Mouse (Mus musculus) embryonic facial prominence, embryonic 12.5 days (tissue): ENCODE results near the gene Spag9. TPM values are rescaled to one million over a fixed set of nuclear protein-coding genes. Genes with fewer than 3 reads are reported as not detected.
"Not testable (repeated sequence)": the region's sequence is repeated elsewhere in the genome, so short reads cannot be mapped to it uniquely, and the experiment has no call there.

Experiments used
- ATAC-seq: fragments of 200-750 bp; cut with Nextera tagmentation; 2 replicates; pipeline ENCODE4 v1.8.0; 2017; ENCODE audit not compliant: insufficient number of reproducible peaks, insufficient read depth, low FRiP score, low TSS enrichment
- H3K27ac ChIP-seq: fragments of 300-500 bp; sonication (generic); 2 replicates; pipeline ENCODE4 v1.5.1; 2016; ENCODE audit warnings: mild to moderate bottlenecking
- H3K27me3 ChIP-seq: fragments of 300-500 bp; sonication (generic); 2 replicates; pipeline ENCODE4 v1.6.1; 2016; ENCODE audit warnings: mild to moderate bottlenecking, moderate library complexity
- H3K36me3 ChIP-seq: fragments of 300-500 bp; sonication (generic); 2 replicates; pipeline ENCODE4 v1.6.1; 2016; ENCODE audit warnings: mild to moderate bottlenecking
- H3K4me1 ChIP-seq: fragments of 300-500 bp; sonication (generic); 2 replicates; pipeline ENCODE4 v1.6.1; 2016
- H3K4me2 ChIP-seq: fragments of 300-500 bp; sonication (generic); replicated peaks from 2 replicates; pipeline ENCODE4 v1.6.1; 2016; ENCODE audit warnings: mild to moderate bottlenecking, moderate library complexity
- H3K4me3 ChIP-seq: fragments of 300-500 bp; sonication (generic); 2 replicates; pipeline ENCODE4 v1.5.1; 2016; ENCODE audit warnings: mild to moderate bottlenecking
- H3K9ac ChIP-seq: fragments of 300-500 bp; sonication (generic); 2 replicates; pipeline ENCODE4 v1.6.1; 2016; ENCODE audit warnings: mild to moderate bottlenecking, moderate library complexity
- H3K9me3 ChIP-seq: fragments of 300-500 bp; sonication (generic); 2 replicates; pipeline ENCODE4 v1.6.1; 2016; ENCODE audit warnings: mild to moderate bottlenecking, moderate library complexity
- WGBS: fragments of 180-500 bp; shearing (Covaris S2); methylation state at CpG from one replicate; pipeline ENCODE4 v1.1.7; 2016; 5-methylcytosine and 5-hydroxymethylcytosine counted together
- polyA plus RNA-seq: library from polyadenylated mRNA; unstranded; fragments of >200 nt; fragmentation: Nextera tagmentation; extraction: Ambion mirVana; gene quantifications from 2 replicates; pipeline ENCODE4 v1.2.1, GENCODE M21; 2016

The Spag9 gene
- polyA plus RNA-seq, 1 experiment from 2014 or later: 56.5 TPM

DNA sequence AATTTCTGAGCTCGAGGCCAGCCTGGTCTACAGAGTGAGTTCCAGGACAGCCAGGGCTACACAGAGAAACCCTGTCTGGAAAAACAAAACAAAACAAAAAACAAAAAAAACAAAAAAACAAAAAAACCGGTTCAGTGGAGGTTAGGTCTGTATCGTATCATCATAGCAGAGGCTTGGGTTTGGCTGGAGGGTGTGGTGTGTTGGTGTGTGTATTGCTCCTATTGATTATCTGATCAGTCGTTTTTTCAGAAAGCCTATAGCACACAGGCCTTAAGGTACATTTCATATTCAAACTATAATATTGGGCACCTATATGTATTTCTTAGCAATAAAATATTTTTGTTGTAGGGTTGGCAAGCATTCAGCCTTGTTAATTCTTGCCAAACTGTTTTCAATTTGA is 36.2 kb downstream of the Spag9 start:
- Histone ChIP-seq H3K4me3 (no peak overlapping the region), H3K4me2 (no peak overlapping the region), H3K4me1 (no peaks in the 10 kb centered on the region), H3K36me3 (no peaks in the 10 kb centered on the region), H3K27me3 (no peaks in the 10 kb centered on the region), H3K9me3 (no peaks in the 10 kb centered on the region), H3K27ac (no peak overlapping the region), H3K9ac (no peak overlapping the region)
- WGBS: 86% methylated on average over 4 of the region's 4 CpGs
- ATAC-seq: no peak

DNA sequence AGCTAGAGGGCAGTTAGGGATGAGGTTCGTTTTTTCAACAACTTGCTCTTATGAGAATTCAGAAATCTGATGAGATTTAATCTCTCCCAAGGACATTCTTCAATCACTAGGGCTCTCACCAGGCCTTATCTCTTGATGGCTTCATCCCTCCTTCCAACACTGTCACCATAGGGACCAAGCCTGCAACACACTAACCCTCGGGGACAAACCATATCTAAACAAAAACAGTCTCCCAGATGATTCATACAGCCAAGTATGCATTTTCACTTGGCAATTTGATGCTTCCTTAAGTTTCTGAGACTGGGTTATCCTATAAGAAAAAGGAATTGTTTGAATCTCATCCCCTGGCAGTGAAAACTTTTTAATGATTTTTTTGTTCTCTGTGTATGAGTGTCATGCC is 37.1 kb downstream of the Spag9 start:
- no peak overlapping the region for H3K27ac ChIP-seq
- no peaks in the 10 kb centered on the region for H3K9me3 ChIP-seq
- H3K4me3 ChIP-seq: no peak overlapping the region
- H3K27me3 ChIP-seq: no peaks in the 10 kb centered on the region
- no peak overlapping the region for H3K9ac ChIP-seq
- no peaks in the 10 kb centered on the region for H3K36me3 ChIP-seq
- H3K4me1 ChIP-seq: no peaks in the 10 kb centered on the region
- WGBS: 56% methylated on average over 2 of the region's 2 CpGs
- no peak overlapping the region for H3K4me2 ChIP-seq
- no peak for ATAC-seq

DNA sequence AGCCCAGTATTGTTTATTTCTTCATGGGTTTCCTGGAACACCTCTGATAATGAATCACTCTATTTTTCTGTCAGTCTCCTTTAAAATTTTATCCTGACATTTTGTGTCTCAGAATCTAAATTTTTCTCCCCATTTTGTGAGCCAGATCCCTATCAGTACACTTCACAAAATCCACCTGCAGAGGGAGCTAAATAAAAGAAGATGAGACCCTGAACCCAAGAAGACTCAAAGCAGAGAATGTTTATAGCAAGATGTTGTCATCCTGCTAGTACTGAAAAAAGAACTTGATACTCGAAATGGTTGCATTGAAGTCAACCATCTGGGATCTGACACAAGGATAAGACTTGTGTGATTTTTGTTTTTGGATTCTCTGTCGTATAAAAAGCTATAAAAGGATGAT is 40.1 kb downstream of the Spag9 start:
- Histone ChIP-seq H3K4me1 (no peaks in the 10 kb centered on the region), H3K9ac (no peak overlapping the region), H3K36me3 (no peaks in the 10 kb centered on the region), H3K27ac (no peak overlapping the region), H3K4me3 (no peak overlapping the region), H3K4me2 (no peak overlapping the region), H3K27me3 (no peaks in the 10 kb centered on the region), H3K9me3 (no peaks in the 10 kb centered on the region)
- no peak for ATAC-seq
- WGBS: 48% methylated on average over 2 of the region's 2 CpGs

DNA sequence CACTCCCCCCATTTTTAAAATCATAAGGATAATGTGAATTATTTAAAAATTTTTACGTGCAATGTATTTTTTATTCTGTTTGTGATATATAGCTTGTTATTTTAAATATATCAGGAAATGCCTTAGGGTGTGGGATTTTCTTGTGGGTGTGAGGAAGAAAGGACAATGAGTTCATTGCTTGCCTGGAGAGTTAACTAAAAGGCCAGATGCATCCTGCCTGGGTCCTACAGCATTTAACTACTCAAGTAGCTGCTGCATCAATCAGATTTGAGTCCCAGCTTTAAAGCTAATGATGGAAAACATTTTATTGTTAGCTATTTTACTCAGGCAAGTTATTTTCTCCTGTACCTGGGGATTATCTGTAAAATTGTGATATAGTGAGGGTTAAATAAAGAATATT is 45.6 kb downstream of the Spag9 start:
- no peak overlapping the region for H3K4me3 ChIP-seq
- H3K4me2 ChIP-seq: no peak overlapping the region
- H3K4me1 ChIP-seq: no peaks in the 10 kb centered on the region
- no peak overlapping the region for H3K9ac ChIP-seq
- H3K36me3 ChIP-seq: no peaks in the 10 kb centered on the region
- no peaks in the 10 kb centered on the region for H3K27me3 ChIP-seq
- no peak overlapping the region for H3K27ac ChIP-seq
- ATAC-seq: no peak
- 69% methylated on average over 1 of the region's 1 CpGs for WGBS
- no peaks in the 10 kb centered on the region for H3K9me3 ChIP-seq

DNA sequence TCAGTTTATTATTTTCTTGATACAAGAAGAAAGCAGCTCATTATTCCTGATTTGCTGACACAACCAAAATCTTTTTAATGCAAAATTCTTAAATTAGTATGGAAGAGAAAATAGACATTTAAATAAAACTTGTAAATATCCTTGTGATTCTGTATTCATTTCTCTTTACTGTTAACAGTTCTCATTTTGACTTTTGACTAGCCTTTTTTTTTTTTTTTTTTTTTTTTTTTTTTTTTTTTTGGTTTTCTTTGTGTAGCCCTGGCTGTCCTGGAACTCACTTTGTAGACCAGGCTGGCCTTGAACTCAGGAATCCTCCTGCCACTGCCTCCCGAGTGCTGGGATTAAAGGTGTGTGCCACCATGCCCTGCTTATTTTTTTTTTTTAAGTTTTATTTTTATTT is 46.4 kb downstream of the Spag9 start:
- not testable (repeated sequence) for H3K4me2 ChIP-seq, H3K9ac ChIP-seq, ATAC-seq, H3K36me3 ChIP-seq, H3K9me3 ChIP-seq, H3K4me3 ChIP-seq, H3K27me3 ChIP-seq, H3K27ac ChIP-seq, H3K4me1 ChIP-seq
- WGBS: 89% methylated on average over 1 of the region's 1 CpGs

DNA sequence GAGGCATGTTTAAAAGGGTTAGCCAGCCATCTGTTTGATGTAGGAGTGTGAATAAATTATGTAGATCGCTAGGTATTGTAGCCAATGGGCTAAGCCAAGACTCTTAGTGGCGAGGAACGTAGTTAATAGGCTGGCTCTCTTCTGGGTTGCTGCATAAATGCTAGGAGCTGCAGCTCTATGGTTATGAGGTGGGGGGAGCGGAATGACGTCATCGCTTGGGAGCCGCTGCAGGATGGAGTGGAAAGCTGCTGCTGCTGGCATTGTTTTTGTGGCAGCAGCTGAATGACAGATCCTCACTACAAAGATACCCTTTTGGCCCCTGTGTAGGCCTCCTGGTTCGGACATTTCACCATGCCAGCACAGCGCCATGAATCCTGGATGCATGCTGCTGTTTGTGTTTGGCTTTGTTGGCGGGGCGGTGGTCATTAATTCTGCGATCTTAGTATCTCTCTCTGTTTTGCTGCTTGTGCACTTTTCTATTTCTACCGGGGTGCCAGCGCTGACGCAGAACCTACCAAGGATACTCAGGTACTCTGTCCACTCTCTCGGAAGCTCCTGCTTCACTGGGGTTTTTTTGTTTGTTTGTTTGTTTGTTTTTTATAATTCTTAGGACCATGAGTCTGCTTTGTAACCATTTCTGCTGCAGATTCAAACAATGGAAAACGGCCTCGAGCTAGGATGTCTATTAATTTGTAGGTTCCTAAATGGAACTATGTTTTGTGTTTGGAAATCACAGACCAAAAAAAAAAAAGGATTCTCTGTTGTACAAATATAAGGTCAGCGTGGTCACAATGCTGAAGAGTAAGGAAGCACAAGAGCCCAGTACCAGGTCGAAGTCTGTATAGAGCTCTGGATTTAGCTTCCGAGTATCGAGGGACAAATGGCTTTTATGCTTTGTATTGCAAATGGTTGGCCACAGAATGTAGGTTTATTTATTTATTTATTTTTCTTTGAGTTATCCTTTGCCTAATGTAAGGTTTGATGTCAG is 48.4 kb downstream of the Spag9 start:
- peak overlapping the region; percentile 53 for H3K4me3 ChIP-seq
- ATAC-seq: peak; percentile 99
- 5% methylated on average over 22 of the region's 22 CpGs for WGBS
- H3K4me1 ChIP-seq: no peaks in the 10 kb centered on the region
- H3K9me3 ChIP-seq: no peaks in the 10 kb centered on the region
- peaks cover 9% of the 10 kb centered on the region; the same call in 1 of the 2 replicates for H3K36me3 ChIP-seq
- H3K9ac ChIP-seq: peak overlapping the region; percentile 61
- H3K27me3 ChIP-seq: no peaks in the 10 kb centered on the region
- peak overlapping the region; percentile 66 for H3K4me2 ChIP-seq
- peak overlapping the region; percentile 69 for H3K27ac ChIP-seq

DNA sequence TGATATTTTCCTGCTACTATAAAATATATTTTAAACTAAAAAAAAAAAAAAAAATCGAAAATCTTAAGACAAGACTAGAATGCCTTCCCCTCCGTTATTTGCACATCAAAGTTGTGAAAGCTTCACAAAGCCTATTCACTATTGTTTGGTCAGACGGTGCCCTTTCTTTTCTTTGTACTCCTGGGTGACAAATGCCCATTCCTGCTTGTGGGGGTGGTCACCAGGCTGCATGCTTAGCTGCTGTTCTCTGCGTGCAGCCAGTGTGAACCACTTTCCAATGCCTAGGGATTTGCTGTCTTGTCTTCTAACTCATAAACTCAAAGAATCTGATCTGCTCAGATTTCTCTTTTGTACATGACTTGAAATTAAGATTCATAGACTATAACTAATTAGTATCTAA is 49.1 kb downstream of the Spag9 start:
- Histone ChIP-seq H3K27ac (no peak overlapping the region), H3K4me3 (peak overlapping the region; percentile 53), H3K4me1 (no peaks in the 10 kb centered on the region), H3K27me3 (no peaks in the 10 kb centered on the region), H3K4me2 (peak overlapping the region; percentile 66), H3K36me3 (peaks cover 13% of the 10 kb centered on the region), H3K9me3 (no peaks in the 10 kb centered on the region), H3K9ac (no peak overlapping the region)
- no peak for ATAC-seq
- 16% methylated on average over 4 of the region's 4 CpGs for WGBS

DNA sequence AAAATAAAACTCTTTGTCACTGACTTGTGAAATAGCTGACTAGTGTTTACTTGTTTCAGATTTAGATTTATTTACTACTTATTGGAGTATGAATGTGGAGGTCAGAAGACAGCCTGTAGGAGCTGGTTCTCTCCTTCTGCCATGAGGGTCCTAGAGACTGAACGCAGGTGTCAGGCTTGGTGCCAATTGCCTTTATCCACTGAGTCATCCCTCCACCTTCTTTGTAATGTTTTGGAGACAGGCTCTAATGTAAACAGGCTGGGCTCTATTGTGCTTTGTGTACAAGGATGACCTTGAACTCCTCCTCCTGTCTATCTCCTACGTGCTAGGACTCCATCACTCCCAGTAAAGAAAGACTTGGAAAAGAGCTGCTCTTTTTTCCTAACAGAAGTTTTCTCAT is 51.4 kb downstream of the Spag9 start:
- H3K27ac ChIP-seq: no peak overlapping the region
- H3K36me3 ChIP-seq: peaks cover 21% of the 10 kb centered on the region
- H3K4me2 ChIP-seq: no peak overlapping the region
- no peaks in the 10 kb centered on the region for H3K9me3 ChIP-seq
- H3K4me3 ChIP-seq: no peak overlapping the region
- H3K27me3 ChIP-seq: no peaks in the 10 kb centered on the region
- WGBS: 78% methylated on average over 2 of the region's 2 CpGs
- no peak for ATAC-seq
- H3K9ac ChIP-seq: no peak overlapping the region
- no peaks in the 10 kb centered on the region for H3K4me1 ChIP-seq

DNA sequence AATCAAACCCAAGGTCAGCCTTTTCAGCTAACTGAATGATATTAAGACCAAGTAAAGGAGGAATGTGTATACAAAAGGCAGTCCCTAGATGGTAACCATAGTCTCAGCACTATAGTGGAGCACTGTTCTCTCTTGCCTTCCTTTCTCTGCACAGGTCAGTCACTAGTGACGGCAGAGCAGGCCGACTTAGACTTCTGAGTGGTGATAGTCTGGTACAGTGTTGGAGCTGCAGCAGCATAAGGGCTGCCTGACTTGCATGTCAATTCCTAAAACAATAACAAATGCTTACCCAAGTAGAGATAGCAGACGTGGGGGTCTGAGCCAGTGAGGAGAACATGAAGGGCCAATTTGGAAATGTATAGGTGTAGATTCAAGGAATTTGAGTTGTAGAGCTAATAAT is 58.3 kb downstream of the Spag9 start:
- H3K4me2 ChIP-seq: no peak overlapping the region
- no peak overlapping the region for H3K4me3 ChIP-seq
- peaks cover 18% of the 10 kb centered on the region for H3K36me3 ChIP-seq
- H3K27ac ChIP-seq: no peak overlapping the region
- no peak overlapping the region for H3K9ac ChIP-seq
- H3K27me3 ChIP-seq: no peaks in the 10 kb centered on the region
- H3K4me1 ChIP-seq: no peaks in the 10 kb centered on the region
- ATAC-seq: no peak
- H3K9me3 ChIP-seq: no peaks in the 10 kb centered on the region
- WGBS: 87% methylated on average over 3 of the region's 3 CpGs

DNA sequence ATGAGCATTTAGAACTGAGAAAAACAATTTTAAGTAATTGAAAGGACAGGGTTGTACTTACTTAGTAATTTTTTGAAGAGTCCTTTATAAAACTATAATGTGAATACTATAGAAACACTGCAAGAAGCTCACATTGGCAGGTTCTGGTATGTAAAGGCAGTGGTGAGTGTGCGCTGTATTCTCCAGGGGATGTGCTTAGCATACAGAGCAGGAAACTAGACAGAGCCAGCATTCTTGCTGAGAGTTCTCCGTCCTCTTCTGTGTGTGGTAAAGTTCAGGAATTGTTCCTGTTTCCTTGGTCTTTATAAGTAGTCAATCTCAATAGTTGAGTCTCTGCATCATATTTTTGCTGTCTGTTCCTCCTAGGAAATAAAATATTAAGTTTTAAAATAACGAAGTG is 59.0 kb downstream of the Spag9 start:
- no peaks in the 10 kb centered on the region for H3K9me3 ChIP-seq
- no peak overlapping the region for H3K27ac ChIP-seq
- 81% methylated on average over 3 of the region's 3 CpGs for WGBS
- H3K4me2 ChIP-seq: no peak overlapping the region
- no peaks in the 10 kb centered on the region for H3K4me1 ChIP-seq
- peaks cover 18% of the 10 kb centered on the region for H3K36me3 ChIP-seq
- H3K27me3 ChIP-seq: no peaks in the 10 kb centered on the region
- ATAC-seq: no peak
- H3K4me3 ChIP-seq: no peak overlapping the region
- no peak overlapping the region for H3K9ac ChIP-seq

DNA sequence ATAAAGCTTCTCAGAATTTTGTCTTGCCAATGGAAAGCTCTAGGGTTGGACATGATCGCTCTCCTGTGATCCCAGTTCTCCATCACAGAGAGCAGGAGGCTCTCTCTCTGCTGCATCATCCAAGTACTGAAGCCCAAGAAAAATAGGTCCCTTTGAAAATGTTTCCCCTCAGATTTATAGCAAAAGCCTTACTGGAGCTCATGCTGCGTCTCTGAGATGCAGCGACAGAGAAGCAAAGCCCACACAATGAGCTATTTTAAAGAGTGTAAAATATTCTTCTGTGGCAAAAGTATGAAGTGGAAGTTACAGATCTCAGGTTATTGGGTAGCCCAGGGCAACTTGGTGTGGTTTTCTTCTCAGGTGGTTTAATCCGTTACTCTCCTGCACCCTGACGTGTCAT is 68.0 kb downstream of the Spag9 start:
- H3K27me3 ChIP-seq: no peaks in the 10 kb centered on the region
- no peak overlapping the region for H3K9ac ChIP-seq
- H3K9me3 ChIP-seq: no peaks in the 10 kb centered on the region
- no peaks in the 10 kb centered on the region for H3K4me1 ChIP-seq
- H3K27ac ChIP-seq: no peak overlapping the region
- no peak for ATAC-seq
- H3K4me3 ChIP-seq: no peak overlapping the region
- peaks cover 18% of the 10 kb centered on the region for H3K36me3 ChIP-seq
- WGBS: 92% methylated on average over 5 of the region's 5 CpGs
- no peak overlapping the region for H3K4me2 ChIP-seq

DNA sequence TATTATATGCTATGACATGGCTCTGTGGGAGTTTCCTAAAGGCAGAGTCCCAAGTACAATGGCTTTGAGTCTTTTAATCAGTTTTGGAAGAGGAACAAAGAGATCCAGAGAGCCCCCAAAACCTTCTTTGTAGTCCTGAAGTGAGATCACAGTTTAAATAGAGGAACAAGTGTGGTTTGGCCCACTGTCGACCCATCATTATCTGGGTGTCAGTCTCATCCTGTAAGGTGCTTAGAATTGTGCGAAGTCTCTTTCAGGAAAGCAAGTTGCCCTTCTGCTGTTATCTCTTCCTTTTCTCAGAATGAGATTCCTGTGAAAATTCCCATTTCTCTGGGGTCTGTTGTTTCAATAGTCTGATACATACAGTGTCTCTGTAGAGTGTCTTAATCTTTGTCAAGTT is 74.6 kb downstream of the Spag9 start:
- no peak overlapping the region for H3K4me2 ChIP-seq
- no peaks in the 10 kb centered on the region for H3K9me3 ChIP-seq
- H3K27ac ChIP-seq: no peak overlapping the region
- no peak overlapping the region for H3K4me3 ChIP-seq
- no peaks in the 10 kb centered on the region for H3K27me3 ChIP-seq
- ATAC-seq: no peak
- H3K4me1 ChIP-seq: no peaks in the 10 kb centered on the region
- 86% methylated on average over 2 of the region's 2 CpGs for WGBS
- H3K36me3 ChIP-seq: peaks cover 28% of the 10 kb centered on the region
- no peak overlapping the region for H3K9ac ChIP-seq
